Mouse (Mus musculus) lung, postnatal 36 days (tissue): ENCODE results near the gene Evi2a.

Experiments used
- DNase-seq: peaks from one replicate; pipeline ENCODE4 v3.0.0; 2022; ENCODE audit warnings: mixed read lengths

The Evi2a gene

GRCm38 (mm10) chr11:79523560-79524309 lies 6.7 kb downstream of the Evi2a start, which contains the start of gene Evi2b:
Gene Evi2b (minus strand): TSS chr11:79523762.
- peak; percentile 47 for DNase-seq

DNA sequence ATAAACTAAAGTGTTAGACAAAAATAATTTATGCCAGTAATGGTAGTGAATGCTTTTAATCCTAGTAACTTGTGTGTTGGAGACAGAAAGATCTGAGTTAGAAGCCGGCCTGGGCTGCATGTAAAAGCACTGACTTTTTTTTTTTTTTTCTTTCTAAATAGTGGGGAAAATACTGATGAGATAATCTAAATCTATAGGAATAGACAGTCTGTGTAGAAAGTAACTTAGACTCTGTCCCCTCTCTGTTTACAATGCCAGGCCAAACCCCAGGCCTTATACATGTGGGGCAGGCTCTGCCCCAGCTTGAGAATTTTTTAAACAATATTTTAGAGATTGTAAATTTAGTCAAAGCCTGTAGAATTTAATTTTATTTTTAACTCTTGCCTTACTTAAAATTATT lies 7.5 kb downstream of the Evi2a start:
- no peak for DNase-seq

DNA sequence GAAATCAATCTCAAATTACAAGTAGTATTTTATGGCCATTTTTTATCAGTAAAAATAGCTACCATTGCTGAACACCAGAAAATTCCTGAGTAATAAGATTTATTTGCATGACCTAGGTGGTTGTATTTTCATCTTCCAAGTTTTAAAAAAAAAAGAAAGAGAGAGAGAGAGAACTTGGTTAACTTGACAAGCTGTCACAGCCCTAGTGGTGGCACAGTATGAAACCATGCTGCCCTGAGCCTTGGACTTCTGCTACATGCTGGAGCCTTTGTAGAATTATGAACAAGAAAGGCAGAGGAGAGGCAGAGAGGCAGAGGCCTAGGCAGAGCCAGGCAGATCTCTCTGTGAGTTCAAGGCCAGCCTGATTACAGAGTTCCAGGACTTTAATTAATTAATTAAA lies 8.5 kb downstream of the Evi2a start:
- DNase-seq = no peak

GRCm38 (mm10) chr11:79520772-79521171 lies 9.6 kb downstream of the Evi2a start:
- peak; percentile 27 for DNase-seq

DNA sequence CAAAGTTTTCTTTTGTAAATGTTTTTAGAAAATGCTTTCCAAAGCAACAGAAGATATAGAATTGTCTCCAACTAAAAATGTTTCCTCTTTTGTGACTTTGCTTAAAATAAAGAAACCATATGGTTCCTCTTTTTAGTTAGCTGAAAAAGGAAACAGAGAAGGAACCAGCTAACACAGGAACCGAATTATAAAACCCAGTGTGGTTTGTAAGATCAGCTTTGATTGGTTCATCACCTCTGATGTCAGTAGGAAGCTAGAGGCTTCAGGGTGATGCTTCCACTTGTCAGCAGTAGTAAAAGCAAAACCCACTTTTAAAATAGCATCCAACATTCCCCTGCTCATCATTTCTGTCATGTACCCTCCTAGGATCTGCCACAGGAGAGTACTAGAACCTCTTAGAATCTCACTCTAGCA lies 10.5 kb downstream of the Evi2a start:
- peak; percentile 73 for DNase-seq

DNA sequence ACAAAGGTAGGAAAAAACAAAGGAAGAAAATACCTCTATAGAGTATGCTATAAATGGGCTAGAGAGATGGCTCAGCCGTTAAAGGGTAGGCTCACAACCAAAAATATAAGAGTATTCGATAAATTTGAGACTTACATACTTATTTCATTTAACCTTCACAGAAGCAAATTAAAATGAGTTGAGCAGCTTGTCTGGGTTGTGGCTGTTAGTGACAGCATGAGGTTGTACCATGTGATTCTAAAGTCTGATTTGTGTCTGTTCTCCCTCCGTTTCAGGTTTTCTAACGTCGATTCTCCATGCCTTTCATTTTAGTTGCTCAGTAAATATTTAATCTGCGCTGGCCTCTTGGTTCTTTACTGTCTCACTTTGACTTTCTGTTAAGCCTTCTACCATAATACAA lies 11.1 kb downstream of the Evi2a start:
- DNase-seq = no peak

DNA sequence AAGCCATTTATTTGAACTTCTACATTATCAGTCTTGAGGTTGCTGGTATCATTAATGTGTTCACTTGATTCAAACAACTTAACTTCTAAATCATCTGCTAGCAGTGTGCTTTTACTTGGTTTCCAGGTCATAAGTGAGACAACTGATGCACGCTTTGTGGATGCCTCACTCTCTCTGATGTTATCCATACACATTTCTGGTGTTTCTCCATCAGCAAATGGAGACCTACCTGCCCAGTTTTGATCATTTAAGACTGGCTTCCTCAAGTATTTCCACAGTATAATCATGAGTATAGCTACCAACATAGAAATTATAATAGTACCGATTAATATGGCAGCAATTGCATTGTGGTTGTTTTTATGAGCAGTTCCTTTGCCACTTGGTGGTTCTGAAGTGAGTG lies 14.6 kb downstream of the Evi2a start:
- no peak for DNase-seq

DNA sequence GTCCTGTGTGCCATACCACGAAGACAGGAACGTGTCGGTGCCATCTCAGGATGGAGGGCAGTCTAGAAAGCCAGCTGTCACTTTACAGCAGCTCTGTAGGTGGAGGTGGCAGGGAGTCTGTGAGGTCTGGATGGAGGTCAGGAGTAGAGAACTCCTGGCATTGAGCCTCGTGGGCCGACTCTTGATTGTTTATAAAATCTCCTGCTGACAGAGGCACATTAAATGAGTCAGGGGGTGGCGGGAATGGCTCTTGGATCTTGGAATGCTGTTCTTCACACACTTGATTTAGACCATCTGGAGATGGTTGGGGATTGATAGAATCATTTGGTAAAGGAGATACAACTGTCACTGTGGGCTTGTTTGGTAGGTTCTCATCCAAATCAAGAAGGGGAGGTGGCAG lies 15.1 kb downstream of the Evi2a start:
- DNase-seq = no peak

- DNase-seq = no peak
Observed at GRCm38 (mm10) chr11:79511970-79512369, 18.4 kb downstream of the Evi2a start.

DNA sequence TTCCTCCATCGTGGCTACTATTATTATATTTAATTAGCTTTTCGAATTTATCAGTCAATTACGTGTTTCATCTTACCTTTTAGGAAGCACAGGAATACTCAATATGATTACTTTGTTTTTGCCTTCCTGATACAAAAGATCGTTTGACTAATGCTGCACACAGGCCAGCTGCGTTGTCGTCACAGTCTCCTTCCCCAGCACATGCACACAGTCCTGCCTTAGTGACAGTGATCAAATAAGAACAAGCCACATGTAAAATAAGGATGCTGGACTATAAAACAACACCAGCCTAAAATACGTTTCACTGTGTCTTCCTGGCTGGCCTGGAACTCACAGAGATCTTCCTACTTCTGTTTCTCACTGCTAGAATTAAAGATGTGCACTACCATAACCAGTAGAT lies 25.9 kb downstream of the Evi2a start:
- DNase-seq = no peak

GRCm38 (mm10) chr11:79503845-79504244 lies 26.6 kb downstream of the Evi2a start, which contains the start of gene Omg:
Gene Omg (minus strand): TSS chr11:79504084.
- no peak for DNase-seq

GRCm38 (mm10) chr11:79502917-79503316 lies 27.5 kb downstream of the Evi2a start:
- no peak for DNase-seq

- peak; percentile 23 for DNase-seq
Observed at GRCm38 (mm10) chr11:79494976-79495800, 35.2 kb downstream of the Evi2a start.

- no peak for DNase-seq
Observed at GRCm38 (mm10) chr11:79484721-79485120, 45.7 kb downstream of the Evi2a start.

DNA sequence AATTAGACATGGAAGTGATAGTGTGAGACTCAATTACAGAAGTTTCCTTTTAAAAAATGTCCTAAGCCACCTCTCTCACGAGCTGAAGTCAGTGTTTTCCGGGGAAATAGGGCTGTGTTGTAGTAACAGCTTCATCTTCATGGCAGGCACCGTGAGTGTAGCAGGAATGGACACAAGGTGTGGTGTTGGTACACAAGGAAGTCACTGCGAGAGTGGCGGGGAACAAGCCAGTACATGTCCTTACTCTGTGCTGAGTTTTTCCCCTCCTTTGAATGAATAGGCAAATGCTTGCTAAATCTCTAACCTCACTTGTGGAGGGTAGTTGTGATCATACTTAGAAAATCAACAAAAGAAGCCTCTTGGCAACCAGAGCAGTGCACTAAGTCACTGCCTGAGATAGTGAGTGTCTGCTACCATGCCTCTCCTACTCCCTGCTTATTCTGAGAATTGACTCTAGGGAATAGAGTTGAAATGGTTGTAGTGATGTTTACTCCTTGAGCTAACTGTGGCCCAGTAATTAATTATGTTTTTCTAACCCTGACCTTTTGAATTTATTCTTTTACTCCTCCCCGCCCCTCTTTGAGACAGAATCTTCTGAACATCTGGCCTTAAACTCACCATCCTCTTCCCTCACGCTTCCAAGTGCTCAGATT lies 46.4 kb downstream of the Evi2a start:
- DNase-seq = peak; percentile 9

DNA sequence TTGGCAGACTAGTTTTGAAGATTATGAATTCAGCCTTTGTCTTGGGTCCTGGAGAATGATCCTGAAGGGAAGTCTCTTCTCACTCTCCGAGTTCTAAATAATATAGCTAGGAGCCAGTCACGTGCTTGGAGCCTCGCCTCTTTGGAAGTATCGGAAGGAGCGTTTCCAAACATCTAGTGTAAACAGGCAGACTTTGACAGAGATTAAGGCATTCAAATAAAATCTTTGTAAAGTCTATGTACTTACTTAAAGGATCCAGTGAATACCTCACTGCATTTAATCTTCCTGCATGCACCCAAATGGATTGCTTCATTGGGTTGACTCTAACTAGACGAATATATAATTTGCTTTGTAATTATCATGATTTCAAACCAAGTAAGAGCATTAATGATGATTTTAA lies 47.0 kb downstream of the Evi2a start:
- DNase-seq = peak; percentile 15
